Mouse (Mus musculus) CD4-positive, CD25-positive, alpha-beta regulatory T cell (primary cell): Measurements from ENCODE around the gene Mmachc. TPM values are rescaled to one million over a fixed set of nuclear protein-coding genes. Genes with fewer than 3 reads are reported as not detected.

Experiments
- polyA plus RNA-seq: library from polyadenylated mRNA; unstranded; fragments of 100-300 nt; shearing (Covaris generic); gene quantifications from one replicate; pipeline ENCODE4 v1.2.1, GENCODE M21; 2017

The Mmachc gene
- 8.6 TPM for polyA plus RNA-seq

GRCm38 (mm10) chr4:116708201-116708764, at the start of gene Mmachc, which contains the start of gene Ccdc163:
Gene Mmachc, minus strand, starts transcription at chr4:116708406.
Gene Ccdc163, plus strand, starts transcription at chr4:116708509.

DNA sequence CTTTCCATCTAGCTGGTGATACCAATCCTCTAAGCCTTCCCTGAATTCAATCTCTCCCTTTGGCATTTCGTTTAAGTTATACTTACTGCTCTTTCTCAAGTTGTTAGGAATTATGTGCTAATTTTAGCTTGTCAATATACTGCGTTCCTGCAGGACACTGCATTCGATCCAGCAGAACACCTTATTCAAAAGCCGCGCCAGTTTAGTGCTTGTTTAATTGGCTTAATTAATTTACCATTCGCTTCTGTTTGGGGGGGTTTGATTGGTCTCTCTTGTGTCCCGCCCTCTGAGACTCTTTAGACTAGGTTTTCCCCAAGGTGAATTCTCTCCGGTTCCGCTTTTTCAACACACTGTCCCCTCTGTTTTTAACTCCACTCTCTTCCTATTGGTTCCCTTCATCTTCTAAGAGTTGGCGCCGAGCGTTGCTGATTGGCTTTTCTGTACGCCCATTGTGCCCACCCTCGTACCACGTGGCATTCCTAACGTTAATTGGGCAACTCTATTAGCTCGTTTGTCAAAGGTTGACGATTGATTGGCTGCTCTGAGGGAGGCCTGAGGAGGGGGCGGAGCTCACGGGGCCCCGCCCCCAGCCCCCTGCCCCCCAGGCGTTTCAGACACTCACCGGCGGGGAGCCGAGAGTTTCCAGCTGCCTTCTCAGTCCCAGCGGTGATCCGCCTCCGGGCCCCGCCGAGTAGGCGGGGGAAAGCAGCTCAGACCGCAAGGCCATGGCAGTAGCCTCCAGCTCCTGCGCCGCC, 12.3 kb upstream of the Mmachc start, which contains the start of gene Tesk2:
Gene Tesk2 (plus strand): TSS at position 606 of the 755 bp plus-strand sequence.

DNA sequence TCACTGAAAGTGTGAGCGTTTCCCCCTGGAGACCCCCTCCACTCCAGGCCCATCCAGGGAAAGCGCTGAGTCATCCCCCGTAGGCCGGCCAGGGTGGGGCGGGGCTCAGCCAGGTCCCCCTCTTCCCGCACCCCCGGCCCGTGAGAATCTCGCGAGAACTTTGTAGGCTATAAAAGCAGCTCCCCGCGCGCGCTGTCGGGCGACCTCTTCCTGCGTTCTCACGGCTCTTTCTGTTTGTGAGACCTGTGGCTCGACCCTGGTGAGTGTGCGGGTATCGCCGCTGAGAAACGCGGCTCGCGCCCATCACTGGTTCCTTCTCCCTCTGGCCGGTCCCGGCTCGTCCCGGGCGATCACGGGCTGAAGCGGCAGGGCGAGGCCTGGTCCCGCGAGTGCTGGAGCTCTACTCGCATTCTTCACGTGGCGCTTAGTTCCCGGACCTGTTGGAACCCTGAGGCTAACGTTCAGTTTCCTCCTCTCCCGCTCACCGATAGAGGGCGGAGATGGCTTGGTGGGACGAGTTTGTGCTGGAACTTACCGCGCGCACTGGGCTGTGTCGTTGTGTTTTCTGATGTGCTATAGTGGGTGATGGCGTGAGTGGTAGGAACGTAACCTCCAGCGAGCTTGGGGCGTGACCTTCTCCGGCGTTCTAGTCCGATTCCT, 22.7 kb downstream of the Mmachc start, which contains the start of gene Prdx1:
Gene Prdx1 (plus strand): TSS at position 143 of the 660 bp plus-strand sequence.

Other genes with a start within 250 kb of the Mmachc start
- gene Mast2, start 244.2 kb downstream of the Mmachc start, polyA plus RNA-seq, result 18.9 TPM
- 16.0 TPM for gene Ipp, start 200.9 kb downstream of the Mmachc start, polyA plus RNA-seq
- gene Tmem69, start 152.5 kb downstream of the Mmachc start, polyA plus RNA-seq, result 23.0 TPM
- 46.6 TPM for gene Gpbp1l1, start 150.7 kb downstream of the Mmachc start, polyA plus RNA-seq
- 14.9 TPM for gene Ccdc17, start 111.8 kb downstream of the Mmachc start, polyA plus RNA-seq
- 50.5 TPM for gene Nasp, start 80.5 kb downstream of the Mmachc start, polyA plus RNA-seq
- 274 TPM for gene Akr1a1, start 56.7 kb downstream of the Mmachc start, polyA plus RNA-seq
- gene Prdx1, start 22.9 kb downstream of the Mmachc start, polyA plus RNA-seq, result 546 TPM
- 16.4 TPM for gene Ccdc163, start 103 bp upstream of the Mmachc start, polyA plus RNA-seq
- gene Tesk2, start 12.5 kb upstream of the Mmachc start, polyA plus RNA-seq, result 8.4 TPM
- gene Toe1, start 99.2 kb upstream of the Mmachc start, polyA plus RNA-seq, result 39.7 TPM
- 16.4 TPM for gene Mutyh, start 99.3 kb upstream of the Mmachc start, polyA plus RNA-seq
- gene Hpdl, start 113.3 kb upstream of the Mmachc start, polyA plus RNA-seq, result 0.38 TPM
- 0.04 TPM for gene Zswim5, start 169.0 kb upstream of the Mmachc start, polyA plus RNA-seq